Mouse (Mus musculus) bone marrow macrophage, adult 2 months (primary cell): ENCODE measurements at regions not wholly inside any gene's neighbourhood (a gene's known extent, or its start where the extent isn't known, plus 50 kb on each side); places are given as distances from the start of the nearest gene placed in this dataset.

Experiments used
- CTCF ChIP-seq: IDR thresholded peaks from 2 replicates; pipeline ENCODE4 v1.5.1; 2012; ENCODE audit warnings: low read depth, mild to moderate bottlenecking, low read length, moderate library complexity
- POLR2A ChIP-seq: IDR thresholded peaks from 2 replicates; pipeline ENCODE4 v1.6.1; 2012; ENCODE audit warnings: mild to moderate bottlenecking, low read depth, low read length, borderline replicate concordance

GRCm38 (mm10) chr10:17082926-17083325, 640.1 kb upstream of the Cited2 start:
- no peak for TF ChIP-seq CTCF
- TF ChIP-seq POLR2A: no peak
